Mouse (Mus musculus) testis, adult 2 months (tissue): Measurements from ENCODE around the gene Dpp9.

Source experiments
- CTCF ChIP-seq: fragments of 200-500 bp; IDR thresholded peaks from 2 replicates; pipeline ENCODE4 v1.5.1; 2012; ENCODE audit warnings: low read depth, mild to moderate bottlenecking, inconsistent platforms, low read length, moderate library complexity; ENCODE audit not compliant: control insufficient read depth, insufficient read depth, insufficient replicate concordance
- POLR2A ChIP-seq: fragments of 200-500 bp; IDR thresholded peaks from 2 replicates; pipeline ENCODE4 v1.6.1; 2012; ENCODE audit warnings: low read depth, mild to moderate bottlenecking, inconsistent platforms, low read length, moderate library complexity; ENCODE audit not compliant: control insufficient read depth

DNA sequence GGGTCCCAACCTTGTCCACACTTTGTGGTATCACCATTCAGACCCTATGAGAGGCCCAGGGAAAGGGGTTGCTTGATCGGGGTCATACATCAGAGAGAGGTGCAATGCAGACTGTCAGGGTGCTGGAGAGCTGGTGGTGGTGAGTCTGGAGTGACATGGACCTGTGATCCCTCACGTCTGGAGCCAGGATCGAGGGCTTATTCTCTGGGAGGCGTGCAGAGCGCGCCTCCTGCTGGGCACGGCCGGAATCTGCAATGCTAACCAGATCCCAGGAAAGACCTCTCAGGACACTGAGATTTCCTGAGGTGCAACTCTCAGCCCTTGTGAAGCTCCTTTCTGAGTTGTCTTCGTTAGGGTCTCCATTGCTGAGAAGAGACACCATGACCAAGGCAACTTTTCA, 59.0 kb downstream of the Dpp9 start:
- TF ChIP-seq POLR2A: no peak
- TF ChIP-seq CTCF: peak; percentile 65; the same call in 1 of the 2 replicates
